Mouse (Mus musculus): ENCODE results near the gene Lgals3bp.
"Not testable (repeated sequence)": the region's sequence is repeated elsewhere in the genome, so short reads cannot be mapped to it uniquely, and the experiment has no call there.

GRCm38 (mm10) chr11:118387816-118388215 lies 14.1 kb downstream of the Lgals3bp start:
- not testable (repeated sequence) for TF ChIP-seq TCF12 (IDR thresholded peaks at IDR 0.05; ENCODE audit: low read depth, low read length); TBP (IDR thresholded peaks at IDR 0.05; ENCODE audit: low read depth, low read length); POLR2A (IDR thresholded peaks at IDR 0.05; ENCODE audit: control insufficient read depth in 1 of 2, insufficient read depth in 1 of 2, low read depth in 1 of 2, low read length in 2 of 2, poor library complexity in 1 of 2); EP300 (IDR thresholded peaks at IDR 0.05; ENCODE audit: low read depth in 1 of 2, low read length in 2 of 2); CHD2 (IDR thresholded peaks at IDR 0.05; ENCODE audit: low read length); ELF1 (IDR thresholded peaks at IDR 0.05; ENCODE audit: low read depth, low read length); CTCF (IDR thresholded peaks at IDR 0.05 in 2 of 3, conservative IDR thresholded peaks at IDR 0.05 in 1 of 3; ENCODE audit: control insufficient read depth in 1 of 3, insufficient read depth in 1 of 3, low read depth in 2 of 3, low read length in 3 of 3, poor library complexity in 1 of 3, severe bottlenecking in 1 of 3); TAL1 (IDR thresholded peaks at IDR 0.05; ENCODE audit: low read length); HCFC1 (IDR thresholded peaks at IDR 0.05; ENCODE audit: low read depth, low read length); BHLHE40 (IDR thresholded peaks at IDR 0.05; ENCODE audit: borderline replicate concordance, low read depth, low read length); MEF2A (IDR thresholded peaks at IDR 0.05; ENCODE audit: extremely low read depth, insufficient replicate concordance, low read depth, low read length, poor library complexity, severe bottlenecking); SMC3 (IDR thresholded peaks at IDR 0.05; ENCODE audit: low read depth, low read length); UBTF (IDR thresholded peaks at IDR 0.05; ENCODE audit: borderline replicate concordance, insufficient read depth, low read depth, low read length); MYC (IDR thresholded peaks at IDR 0.05; ENCODE audit: low read depth, low read length)

Measured in MEL (cell line).